Mouse (Mus musculus) spleen, postnatal 36 days (tissue): ENCODE results near the gene Zfp169.
"Not testable (repeated sequence)": the region's sequence is repeated elsewhere in the genome, so short reads cannot be mapped to it uniquely, and the experiment has no call there.

Experiments used
- DNase-seq, 2 experiments: peaks; one replicate each; pipeline ENCODE4 v3.0.0; 2022; ENCODE audit warnings: low spot score in 2 of 2, mixed read lengths in 1 of 2

The Zfp169 gene

DNA sequence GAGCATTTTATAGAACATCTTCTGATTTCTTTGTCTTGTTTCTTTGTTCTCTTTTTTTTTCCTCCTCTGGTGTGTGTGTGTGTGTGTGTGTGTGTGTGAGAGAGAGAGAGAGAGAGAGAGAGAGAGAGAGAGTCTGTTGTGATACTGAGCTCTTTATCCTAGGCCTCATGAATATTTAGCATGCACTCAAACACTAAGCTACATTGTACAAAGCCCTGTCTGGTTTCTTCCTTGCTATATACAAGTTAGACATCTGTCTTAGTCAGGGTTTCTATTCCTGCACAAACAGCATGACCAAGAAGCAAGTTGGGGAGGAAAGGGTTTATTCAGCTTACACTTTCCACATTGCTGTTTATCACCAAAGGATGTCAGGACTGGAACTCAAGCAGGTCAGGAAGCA, 5.9 kb upstream of the Zfp169 start:
- not testable (repeated sequence) for DNase-seq

DNA sequence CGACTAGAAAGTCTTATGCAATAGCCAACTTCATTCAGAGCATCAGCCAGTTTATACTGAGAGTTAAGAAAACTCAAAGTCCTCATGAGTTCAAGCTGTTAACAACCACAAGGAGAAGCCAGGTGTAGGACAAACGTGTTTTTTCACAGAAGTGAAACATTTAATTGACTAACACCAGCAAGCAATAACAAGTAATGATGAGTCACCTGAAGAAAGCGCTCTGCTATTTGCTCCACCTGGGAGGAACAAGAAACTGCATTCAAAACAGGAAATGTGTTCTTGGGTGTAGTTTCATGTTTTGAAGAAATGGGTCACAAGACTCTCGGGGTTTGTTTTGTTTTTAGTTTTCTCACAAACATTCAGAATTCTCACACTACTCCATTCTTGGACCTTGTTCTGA, 2.6 kb upstream of the Zfp169 start:
- no peak for DNase-seq

DNA sequence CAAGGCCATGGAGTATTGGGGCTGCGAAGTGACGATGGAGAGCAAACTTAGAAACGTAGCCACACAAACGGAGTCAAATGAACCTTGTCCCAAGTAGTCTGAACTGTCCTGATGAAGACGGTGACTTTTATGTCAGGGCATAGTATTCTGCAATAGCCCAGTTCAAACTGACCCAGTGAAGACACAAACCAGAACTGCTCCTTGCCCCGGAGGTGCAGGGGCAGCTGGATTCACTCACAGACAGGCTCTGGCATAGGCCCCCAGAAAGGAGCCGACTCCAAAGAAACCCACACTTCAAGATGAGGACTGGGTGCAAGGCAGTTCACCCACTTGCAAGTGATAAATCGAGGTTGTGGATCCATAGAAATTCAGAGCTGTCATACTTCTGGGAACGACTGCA, 4.6 kb downstream of the Zfp169 start:
- DNase-seq, result no peak

DNA sequence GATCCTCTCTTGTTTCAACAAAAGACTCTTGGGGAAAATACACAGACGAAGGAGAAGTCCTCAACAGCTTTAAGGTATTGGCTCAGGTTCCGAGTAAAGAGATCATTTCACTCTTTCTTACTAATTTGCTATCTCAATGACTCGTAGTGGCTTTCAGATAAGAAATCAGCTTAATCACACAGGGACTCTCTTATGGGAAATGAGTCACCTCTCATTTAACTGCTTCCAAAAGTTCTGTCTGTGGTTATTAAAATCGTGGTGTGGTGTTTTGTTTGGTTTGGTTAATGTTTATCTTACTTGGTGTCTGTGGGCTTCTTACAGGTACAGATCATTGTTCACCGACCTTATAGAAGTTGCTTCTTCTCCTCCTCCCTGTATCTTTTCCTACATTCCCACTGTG, 10.8 kb downstream of the Zfp169 start:
- DNase-seq, result no peak

DNA sequence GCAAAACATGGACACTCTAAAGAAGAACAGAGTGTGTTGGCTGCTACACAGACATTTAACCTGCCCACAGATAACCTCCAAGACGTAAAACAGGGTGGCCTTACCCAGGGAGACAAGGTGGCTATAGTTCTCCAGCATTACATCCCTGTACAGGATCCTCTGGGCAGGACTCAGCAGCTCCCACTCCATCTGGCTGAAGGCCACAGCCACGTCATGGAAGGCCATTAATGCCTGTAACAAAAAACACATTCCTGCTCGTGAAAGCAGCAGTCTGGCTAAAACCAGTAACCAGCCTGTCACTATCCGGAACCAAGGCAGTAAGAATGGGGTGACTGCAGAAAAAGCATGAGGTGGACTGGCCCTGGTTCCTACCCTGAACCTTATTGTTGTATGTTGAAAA, 14.6 kb downstream of the Zfp169 start:
- no peak for DNase-seq

DNA sequence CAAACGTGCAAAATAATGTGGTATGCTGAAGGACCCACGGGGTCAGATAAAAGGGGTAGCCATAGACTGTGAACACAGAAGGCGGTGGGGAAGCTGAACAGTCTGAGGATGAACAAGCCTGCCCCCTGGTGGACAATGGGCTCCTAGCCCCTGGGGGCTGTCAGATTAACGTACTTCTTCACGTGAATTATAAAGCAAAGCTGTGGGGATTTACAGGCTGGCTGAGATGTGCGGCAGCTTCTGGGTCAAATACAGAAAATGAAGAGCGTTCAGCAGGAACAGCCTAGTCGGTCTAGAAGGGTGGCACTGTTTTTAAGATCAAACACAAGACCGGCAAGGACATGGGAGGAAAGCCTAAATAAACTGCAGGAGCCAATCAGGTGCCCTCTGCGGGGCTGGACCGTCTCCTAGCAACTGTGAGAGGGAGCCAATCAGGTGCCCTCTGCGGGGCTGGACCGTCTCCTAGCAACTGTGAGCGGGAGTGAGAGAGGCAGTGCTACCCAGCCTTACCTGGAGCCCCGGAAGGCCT, 15.5 kb downstream of the Zfp169 start:
- peak in 1 of 2 experiments; percentile 25 for DNase-seq

DNA sequence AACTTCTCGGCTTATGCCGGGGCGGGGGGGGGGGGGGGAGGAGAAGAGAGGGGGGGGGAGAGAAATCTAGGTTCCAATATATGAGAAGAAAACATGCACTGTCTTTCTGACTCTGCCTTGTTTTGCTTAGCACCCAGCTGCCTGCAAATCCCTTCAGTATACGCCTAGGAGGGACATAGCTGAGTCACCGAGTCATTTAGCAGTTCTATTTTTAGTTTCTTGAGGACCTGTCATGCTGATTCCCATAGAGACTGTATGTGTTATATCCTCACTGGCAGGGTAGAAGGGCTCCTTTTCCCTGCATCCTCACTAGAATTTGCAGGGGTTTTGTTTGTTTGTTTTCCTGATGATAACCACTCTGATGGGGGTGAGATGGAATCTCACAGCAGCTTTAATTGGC, 20.1 kb downstream of the Zfp169 start:
- no peak for DNase-seq

DNA sequence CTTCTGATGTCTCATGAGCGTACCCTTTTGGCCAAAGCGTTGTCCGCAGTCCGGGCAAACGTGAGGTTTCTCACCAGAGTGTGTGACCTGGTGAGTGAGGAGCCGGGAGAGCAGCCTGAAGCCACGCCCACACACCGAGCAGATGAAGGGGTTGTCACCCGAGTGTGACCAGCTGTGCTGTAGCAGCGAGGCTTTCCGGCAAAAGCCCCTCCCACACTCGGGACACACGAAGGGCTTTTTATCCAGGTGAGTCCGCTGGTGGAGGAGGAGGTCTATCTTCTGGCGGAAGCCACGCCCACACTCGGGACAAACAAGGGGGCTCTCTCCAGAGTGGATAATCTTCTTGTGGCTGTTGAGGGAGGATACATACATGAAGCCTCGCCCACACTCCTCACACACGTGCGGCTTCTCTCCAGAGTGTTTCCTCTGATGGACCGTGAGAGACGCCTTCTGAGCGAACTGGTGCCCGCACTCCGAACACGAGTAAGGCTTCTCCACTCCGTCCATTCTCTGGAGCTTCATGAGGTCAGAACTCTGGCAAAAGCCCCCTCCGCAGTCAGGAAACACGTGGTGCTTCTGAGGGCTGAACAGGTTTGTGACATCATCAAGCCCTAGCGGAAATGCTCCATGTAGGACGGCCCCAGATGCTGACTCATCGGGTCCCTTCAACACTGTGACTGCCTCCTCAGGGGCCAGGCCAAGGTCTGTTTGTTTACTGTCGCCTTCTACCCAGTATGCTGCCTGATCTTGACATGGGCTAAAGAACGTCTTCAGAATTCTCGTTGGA, 22.7 kb downstream of the Zfp169 start:
- DNase-seq, result no peak

DNA sequence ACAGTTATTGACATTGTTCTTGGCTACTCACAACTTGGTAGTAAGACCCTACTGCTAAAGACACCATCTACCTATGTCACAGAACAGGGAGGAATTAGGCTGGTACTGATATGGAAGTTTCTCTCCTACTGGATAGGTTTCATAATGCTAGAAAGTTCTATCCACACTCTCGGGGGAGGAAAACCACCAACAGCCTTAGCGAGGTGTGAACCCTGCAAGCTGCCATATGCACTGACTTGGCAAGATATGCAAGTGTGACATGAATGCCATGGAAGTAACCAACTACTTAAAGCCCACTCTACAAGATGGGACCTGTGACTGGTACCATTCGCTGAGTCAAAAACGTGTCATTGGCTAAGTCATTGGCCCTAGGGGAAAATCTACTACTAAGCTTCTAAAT, 29.6 kb downstream of the Zfp169 start:
- DNase-seq, result no peak

DNA sequence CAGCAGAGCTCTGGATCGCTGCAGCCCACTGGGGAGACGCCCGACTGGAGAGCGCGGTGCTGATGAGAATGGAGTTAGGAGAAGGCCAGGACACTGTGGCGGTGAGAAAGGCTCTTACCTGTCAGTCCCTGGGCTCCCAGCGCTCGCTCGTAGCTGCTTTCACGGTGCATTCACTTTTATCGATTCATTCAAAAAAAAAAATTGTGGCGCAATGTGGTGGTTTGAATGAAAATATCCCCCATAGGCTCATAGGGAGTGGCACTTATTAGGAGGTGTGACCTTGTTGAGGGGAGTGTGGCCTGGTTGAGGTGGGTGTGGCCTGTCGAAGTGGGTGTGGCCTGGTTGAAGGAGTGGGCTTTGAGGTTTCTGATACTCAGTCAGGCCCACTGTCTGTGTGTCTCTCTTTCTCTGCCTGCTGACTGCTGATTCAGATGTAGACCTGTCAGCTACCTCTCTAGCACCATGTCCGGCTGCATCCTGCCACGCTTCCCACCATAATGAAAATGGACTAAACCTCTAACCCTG, 44.5 kb downstream of the Zfp169 start:
- no peak for DNase-seq

DNA sequence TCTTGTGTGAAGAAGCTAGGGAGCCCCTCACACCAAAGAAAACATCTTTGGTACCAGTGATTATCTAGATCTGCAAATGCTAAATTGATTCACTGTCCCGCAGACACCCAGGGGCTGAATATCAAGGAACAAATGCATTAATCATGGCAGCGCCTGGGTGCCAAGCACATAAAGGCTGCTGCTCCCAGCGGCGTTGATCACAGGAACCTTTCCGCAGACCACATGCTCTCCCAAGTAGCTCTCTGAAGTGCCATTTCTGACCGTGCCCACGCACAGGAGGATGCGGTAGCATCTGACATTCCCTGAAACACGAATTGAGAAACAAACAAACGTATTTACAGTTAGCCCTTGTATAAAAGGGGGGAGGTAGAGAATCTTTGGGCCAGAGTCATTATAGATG, 47.1 kb downstream of the Zfp169 start:
- DNase-seq, result no peak

DNA sequence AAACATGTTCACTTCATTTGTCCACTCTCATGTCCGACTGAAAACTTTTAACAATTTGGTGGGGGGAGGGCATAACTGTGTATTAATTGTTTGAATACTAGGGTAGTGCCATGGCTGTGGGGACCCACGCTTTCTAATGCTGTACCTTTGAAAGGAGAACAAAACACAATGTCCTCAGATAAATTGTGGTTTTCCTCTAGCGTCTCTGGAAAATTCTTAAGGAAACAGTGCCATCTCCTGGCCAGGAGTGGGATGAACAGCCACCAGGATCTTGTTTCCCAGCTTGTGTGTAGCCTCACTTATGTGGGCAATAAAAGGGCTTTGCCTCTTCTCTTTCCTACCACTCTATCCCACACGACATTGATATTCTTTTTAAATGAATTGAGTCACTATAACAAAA, 49.1 kb downstream of the Zfp169 start:
- peak in 1 of 2 experiments; percentile 2 for DNase-seq

DNA sequence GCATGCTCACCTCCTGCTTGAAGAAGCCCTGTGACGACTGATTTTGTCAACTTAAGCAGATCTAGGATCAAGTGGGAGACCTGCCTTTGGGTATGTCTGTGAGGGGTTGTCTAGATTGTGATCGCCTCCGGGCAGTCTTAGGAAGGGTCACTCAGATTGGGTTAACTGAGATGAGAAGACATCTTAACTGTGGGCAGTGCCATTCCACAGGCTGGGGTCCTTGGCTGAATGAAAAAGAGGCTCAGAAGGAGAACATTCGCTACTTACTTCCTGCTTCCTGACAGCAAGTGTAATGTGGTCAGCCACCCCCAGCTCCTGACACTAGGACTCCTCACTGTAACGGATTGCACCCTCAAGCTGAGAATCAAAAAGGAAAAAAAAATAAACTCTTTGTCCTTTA, 54.0 kb downstream of the Zfp169 start:
- no peak for DNase-seq

DNA sequence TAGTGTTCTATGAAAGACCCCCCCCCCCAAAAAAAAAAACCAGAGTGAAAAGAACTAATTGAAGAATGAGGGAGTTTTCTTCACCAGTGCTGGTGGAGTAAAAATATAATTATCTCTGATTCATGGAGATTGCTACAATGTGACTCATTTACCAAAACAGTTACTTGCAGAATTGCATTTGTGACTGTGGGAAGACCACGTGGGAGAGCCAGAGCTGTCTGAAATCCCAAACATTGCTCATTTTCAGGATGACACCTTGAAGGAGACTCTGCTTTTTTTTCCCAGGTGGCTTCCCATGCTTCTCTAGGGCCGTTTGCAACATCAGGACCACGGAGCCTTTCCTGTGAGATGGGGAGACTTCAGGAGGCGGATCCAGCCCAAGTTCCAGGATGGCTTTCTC, 65.1 kb downstream of the Zfp169 start:
- DNase-seq, result no peak

DNA sequence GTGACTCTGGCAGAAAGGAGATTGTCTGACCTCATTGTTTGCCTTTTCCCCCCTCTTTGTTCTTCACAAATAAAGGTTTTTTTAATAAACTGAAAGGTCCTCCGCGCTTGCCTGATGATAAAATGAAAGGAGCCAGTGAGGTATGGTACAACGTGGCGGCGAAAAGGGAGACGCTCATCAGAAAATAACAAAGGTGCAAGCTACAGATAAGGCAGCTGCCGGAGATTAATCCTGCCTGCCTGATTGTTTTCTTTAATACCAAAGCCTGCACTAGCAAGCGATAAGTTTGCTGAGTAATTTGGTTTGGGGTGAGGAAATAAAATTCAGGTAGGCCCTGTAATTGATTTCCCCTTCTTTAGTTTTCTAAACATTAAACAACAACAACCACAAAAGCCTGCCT, 69.3 kb downstream of the Zfp169 start:
- DNase-seq, result no peak

DNA sequence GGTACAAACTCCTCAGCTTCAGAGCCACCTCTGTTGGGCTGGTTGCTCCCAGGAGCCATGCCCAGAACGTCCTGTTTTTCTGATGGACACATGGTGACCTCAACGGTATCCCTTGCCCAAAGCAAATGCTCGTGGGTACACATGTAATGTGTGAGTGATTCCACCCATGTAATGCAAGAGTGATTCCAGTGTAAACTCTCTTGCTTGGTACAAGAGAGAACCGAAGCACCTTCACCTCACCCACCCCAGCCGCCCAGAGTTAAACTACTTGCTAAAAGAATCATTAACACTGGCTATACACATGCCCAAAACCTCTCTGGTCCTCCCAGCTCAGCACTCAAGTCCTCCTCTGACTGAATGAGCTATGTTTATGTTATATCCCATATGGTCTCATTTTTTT, 74.9 kb downstream of the Zfp169 start:
- DNase-seq, result no peak
